Mouse (Mus musculus) regulatory T cell (primary cell): ENCODE measurements around the gene Naa80.
"Not testable (repeated sequence)": the region's sequence is repeated elsewhere in the genome, so short reads cannot be mapped to it uniquely, and the experiment has no call there.

ENCODE experiments used
- in situ Hi-C: fragments of 300-600 bp; cut with MboI, MseI; formaldehyde crosslinking; loops from one replicate; pipeline ENCODE4 v1.15.1; 2025; ENCODE audit warnings: high pct_unique_total_duplicates

Gene Naa80

DNA sequence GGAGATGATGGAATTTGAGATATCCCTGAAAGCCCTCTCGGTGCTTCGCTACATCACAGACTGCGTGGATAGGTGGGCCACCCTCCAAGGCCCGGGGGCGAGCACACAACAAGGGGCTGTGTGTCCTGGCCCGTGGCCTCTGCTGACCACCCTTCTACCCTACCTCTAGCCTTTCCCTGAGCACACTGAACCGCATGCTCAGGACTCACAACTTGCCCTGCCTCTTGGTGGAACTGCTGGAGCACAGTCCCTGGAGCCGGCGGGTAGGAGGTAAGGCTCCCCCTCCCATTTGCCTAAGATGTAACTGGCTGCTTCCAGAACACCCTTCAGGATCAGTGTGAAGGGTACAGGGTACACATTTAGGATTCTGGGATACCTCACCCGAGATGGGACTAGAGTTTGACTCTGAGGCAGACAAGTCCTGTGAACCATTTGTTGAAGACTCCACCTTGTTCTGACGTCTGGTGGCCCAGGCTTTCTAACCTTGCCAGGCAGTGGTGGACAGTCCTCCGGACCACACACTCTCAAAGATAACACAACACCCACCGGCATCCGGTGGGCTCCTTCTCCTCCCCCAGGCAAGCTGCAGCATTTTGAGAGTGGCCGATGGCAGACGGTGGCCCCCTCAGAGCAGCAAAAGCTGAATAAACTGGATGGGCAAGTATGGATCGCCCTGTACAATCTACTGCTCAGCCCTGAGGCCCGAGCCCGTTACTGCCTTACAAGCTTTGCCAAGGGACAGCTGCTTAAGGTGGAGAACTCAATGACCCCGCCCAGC lies 29.2 kb upstream of the Naa80 start:
- in situ Hi-C loops: loop anchor here (5.0 to 10.0 kb wide), 2 partner anchors 323 to 1185 kb away; partner anchors contain the start of genes Dusp7 and Rbm6

DNA sequence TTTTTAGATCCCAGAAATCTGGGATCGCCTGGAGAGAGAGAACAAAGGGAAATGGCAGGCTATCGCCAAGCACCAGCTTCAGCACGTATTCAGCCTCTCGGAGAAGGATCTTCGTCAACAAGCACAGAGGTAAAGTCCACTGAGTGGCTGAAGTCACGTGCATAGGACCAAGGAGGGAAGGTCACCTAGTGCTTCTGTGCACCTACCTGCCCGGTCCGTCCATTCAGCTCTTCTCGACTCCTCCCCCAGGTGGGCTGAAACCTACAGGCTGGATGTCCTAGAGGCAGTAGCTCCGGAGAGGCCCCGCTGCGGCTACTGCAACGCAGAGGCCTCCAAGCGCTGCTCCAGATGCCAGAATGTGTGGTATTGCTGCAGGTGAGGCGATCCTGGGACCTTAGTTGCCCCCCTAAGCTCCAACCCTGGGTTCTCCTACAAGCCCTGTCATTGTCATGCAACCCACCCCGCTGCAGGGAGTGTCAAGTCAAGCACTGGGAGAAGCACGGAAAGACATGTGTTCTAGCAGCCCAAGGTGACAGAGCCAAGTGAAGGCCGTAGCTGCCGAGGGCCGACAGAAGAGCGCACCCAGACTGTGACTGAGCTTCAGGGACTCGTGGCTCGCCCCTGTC lies 28.1 kb upstream of the Naa80 start:
- in situ Hi-C loops: loop anchor here (5.0 kb wide), 1 partner anchor 322 kb away; the partner anchor contains the start of gene Rbm6

DNA sequence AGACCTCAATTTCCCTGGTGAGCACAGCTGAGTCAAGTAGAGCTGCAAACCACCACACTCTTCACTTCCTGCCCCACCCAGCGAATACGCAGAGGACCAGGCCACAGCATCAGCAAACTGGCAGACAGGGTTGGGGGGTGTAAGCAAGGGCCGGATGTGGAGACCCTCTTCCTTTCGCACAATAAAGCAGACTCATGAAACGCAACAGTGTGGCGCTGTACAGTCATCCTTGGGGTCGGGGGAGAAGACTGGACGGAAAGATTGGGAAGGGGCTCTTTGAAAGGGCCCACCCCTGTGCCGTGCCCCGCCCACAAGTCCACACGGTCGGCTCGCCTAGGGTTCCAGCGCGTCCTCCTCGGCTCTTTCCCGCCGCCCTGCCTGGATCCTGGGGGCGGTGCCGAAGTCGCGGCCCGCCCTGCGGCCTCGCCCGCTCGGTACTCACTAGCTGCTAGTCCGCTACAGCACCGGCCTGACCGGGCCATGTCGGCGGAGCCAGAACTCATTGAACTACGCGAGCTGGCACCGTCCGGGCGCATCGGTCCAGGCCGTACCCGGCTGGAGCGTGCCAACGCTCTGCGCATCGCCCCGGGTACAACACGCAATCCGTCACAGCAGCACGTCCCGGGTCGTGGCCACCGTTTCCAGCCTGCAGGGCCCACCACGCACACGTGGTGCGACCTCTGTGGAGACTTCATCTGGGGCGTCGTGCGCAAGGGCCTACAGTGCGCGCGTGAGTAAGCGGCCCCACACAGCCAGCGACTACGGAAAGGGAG lies 27.4 kb upstream of the Naa80 start, which contains the start of gene Rassf1:
Gene Rassf1, plus strand, starts transcription at position 439 of the 773 bp plus-strand sequence.
- in situ Hi-C loops: loop anchor here (5.0 kb wide), 1 partner anchor 321 kb away; the partner anchor contains the start of gene Rbm6

DNA sequence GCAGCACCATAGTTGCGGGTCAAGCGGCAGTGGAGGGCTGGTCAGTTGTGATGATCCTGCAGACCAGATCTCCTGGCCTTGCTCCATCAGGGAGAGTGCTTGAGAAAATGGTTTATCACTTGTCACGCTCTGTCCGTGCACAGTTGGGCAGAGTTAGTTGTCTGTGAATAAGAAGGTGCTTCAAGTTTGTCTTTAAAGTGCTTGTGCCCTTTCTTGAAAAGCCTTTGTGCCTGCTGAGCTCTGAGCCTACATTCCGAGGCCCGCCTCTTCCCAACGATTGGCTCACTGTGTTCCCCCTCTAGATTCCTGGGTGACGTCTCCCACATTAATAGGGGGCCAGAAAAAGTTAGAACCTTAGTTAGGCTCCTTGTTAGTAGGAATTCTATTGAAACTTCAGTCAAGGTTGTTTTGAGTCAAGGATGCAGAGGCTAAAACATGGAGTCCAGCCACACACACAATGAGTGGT lies 26.8 kb upstream of the Naa80 start:
- in situ Hi-C loops: loop anchor here (5.0 kb wide), 1 partner anchor 320 kb away; the partner anchor contains the start of gene Rbm6

DNA sequence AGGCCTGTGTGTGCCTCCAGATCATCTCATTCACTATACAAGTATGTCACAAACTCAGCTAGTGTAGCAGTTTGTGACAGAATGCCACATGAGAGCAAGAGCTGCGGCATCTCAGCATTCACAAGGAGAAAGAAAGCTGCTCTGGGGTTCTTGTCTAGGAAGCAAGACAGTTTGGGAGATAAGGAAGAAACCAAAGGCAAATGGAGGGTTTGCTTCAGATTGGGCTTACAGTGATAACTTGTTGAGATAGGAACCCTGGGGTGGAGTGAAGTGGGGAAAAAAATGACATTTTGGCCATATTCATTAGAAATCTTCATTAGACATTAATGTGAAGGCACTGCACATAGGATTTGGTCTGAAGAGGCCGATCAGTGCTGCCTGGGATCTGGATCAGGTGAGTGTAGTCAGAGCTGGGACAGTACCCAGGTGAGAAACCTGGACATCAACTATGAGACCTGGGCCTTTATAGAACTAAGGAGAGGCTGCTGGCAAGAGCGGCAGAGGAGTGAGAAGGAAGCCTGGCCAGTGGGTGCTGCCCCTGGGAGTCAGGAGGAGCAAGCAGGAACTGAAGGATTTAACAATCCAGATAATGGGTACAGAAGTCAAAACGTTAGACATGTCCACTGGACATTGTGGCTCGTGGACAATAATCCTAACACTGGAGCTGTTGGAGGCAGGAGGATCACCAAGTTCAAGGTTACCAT lies 25.8 kb upstream of the Naa80 start:
- in situ Hi-C loops: loop anchor here (5.0 kb wide), 1 partner anchor 319 kb away; the partner anchor contains the start of gene Rbm6

DNA sequence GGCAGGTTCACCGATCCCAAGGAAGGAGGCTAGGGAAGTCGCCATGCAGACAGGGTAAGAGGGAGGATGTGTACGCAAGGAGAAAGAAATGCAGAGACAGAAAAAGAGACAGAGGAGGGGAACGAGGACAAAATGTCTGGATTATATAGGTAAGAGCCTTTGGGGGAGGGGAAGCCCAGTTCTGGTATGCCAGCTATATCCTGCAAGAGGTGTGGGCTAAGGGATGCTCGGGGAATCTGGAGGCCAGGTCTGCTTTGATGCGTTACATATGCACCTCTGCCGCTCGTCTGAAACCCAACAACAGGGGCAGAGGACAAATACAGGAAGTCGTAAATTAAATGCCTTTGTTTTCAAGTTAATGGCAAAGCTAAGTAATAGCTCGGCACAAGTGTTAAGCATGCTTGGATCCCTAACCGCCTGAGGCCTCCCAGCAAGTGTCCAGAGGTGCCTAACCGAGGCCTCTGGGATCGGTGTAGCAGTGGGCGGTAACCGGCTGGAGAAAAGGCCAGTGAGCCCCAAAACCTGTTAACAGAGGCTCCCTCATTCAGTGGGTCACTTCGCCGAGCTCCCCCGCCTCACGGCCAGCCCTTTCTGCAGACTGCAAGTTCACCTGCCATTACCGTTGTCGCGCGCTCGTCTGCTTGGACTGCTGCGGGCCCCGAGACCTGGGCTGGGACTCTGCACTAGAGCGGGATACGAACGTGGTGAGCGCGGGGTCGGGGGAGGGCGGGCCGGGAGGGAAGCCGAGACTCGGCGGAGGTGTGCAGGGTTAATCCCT lies 25.0 kb upstream of the Naa80 start:
- in situ Hi-C loops: loop anchor here (5.0 kb wide), 1 partner anchor 319 kb away; the partner anchor contains the start of gene Rbm6

DNA sequence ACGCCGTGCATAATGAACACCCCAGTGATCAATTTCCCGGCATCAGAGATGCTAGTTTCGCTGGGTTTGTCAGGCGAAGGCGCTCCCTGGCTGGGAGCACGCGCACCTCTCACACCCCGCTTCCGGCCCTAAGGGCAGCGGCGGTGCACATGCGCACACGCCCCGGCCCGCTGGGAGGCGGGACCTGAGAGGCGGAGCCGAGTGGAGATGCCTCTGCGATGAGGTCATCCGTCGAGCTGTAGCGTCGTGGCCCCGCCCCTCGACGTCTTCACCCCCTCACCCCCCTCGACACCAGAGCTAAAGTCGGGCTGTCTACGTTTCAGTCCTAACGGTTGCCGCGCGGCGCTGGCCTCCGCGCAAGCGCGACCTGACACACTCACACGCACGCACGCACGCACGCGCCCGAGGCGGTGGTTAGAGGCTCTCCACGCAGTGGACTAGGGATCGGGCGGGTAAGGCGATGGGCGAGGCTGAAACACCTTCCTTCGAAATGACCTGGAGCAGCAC lies 24.3 kb upstream of the Naa80 start:
- in situ Hi-C loops: loop anchor here (5.0 kb wide), 1 partner anchor 318 kb away; the partner anchor contains the start of gene Rbm6

DNA sequence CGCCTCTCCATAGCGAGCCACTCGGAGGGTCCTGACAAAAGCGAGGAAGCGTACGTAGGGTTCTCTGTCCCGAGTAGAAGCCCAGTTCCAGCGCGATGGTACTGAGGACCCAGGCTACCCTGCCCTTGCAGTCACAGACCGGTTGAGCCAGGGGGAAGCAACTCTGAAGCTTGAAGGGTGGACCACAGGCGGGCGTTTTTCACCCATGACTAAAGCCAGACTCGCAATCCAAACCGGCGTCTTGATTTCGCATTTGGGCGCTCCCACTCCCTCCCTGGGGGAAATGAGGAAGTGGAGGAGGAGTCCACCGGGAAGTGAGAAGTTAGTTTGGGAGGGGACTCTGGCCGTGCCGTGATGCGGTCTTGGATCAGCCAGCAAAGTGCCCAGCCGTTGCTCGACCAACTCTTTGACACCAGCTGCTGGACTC lies 23.6 kb upstream of the Naa80 start:
- in situ Hi-C loops: no loop called here

DNA sequence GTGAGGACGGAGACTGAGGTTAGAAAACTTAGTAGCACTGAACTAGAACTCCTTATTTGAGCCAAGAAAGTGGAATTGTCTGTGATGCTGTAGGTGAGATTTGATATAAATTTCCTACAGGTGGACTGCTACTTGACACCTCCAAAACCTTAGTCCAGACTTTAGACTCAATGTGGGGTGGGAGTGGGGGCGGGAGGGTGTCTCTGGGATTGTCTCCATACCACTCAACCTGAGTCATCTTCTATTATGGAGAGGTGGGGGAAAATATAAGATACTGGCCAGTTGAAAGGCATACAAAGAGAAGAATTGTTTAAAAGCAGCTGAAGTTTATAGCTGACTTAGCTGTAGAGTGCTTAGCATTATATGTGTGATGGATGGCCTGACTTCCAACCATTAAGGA lies 23.0 kb upstream of the Naa80 start:
- in situ Hi-C loops: no loop called here

DNA sequence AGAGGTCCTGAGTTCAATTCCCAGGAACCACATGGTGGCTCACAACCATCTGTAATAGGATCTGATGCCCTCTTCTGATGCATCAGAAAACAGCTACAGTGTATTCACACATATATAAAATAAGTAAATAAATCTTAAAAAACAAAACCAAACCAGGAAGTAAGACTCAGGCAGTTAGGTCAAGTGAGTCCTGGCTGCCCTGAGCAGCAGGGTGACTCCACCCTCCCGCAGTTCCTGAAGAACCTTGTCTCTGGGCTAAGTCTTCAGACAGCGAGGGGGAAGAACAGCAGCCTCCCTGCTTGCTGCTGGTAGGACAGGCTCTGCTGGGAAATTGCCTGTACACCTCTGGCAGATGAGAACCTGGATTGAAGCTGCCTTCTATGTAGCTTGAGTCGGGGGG lies 22.3 kb upstream of the Naa80 start:
- in situ Hi-C loops: no loop called here

DNA sequence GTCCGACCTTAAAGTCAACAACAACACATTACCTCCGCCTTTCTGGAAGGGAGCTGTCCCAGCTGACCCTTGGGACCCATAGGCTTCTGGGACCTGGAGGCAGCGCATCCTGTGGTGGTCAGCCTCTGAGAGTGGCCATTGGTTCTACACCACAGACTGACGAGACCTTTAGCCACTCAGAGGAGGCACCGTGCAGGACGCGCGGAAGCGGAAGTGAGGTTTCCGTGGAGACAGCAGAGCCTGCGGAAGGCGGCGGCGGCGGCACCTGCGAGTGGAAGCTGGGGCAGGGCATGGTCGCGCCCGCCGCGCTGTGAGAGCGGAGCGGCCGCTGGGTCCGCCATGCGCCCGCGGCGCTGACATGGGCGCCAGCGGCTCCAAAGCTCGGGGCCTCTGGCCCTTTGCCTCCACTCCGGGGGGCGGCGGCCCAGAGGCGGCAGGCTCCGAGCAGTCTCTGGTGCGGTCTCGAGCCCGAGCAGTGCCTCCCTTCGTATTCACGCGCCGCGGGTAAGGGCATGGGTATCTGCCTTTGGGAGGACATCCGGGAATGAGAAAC lies 15.6 kb upstream of the Naa80 start, which contains the start of gene Tusc2:
Gene Tusc2, plus strand, starts transcription at position 227 of the 553 bp plus-strand sequence.
- in situ Hi-C loops: no loop called here

DNA sequence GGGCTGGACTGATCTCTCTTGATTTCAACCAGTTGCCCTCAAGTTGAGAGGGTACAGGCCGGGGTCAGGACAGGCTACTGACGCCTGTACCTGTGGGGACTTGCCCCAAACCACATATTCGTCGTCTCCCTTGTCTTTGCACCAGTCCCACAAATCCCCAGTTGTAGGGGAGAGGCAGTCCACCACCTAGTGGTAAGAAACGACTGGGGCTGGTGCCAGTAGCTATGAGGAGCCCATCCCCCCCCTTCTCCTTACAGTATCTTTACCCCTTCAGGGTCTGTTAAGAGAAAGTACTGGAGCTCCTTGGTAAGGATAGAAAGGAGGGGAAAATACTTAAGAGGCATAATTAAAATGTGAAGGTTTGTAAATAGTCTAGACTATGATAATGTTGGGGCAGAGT lies 13.1 kb upstream of the Naa80 start:
- in situ Hi-C loops: not testable (repeated sequence)

DNA sequence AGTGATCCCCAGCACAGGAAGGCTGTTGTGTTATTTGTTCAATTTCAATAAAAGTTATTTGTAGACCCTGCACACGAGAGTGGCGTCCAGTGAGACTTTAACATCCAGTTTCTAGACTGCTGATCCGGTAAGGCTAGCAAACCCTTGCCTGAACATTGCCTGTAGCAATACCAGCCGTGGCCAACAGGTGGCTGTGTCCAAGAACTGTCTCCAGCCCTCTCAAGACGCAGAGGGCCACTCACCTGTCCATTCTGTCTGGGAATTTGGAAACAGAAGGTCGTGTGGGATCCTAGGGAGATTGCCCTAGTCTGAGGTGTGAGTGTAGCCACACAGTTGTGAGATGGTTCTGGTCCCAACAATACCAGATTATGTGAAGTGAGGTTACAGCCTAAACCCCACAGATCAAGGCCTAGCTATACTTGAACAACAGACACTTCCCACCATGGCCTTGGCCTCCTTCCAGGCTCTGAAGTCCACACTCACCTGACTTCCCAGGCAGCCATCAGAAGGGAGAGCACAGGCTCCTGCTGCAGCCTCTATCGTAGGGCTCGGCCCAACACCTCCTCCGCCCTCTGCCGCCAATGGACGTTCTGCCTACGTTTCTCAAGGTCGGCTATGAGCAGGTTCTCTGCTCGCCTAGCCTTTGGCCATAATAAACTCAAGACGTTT lies 12.5 kb upstream of the Naa80 start:
- in situ Hi-C loops: no loop called here

DNA sequence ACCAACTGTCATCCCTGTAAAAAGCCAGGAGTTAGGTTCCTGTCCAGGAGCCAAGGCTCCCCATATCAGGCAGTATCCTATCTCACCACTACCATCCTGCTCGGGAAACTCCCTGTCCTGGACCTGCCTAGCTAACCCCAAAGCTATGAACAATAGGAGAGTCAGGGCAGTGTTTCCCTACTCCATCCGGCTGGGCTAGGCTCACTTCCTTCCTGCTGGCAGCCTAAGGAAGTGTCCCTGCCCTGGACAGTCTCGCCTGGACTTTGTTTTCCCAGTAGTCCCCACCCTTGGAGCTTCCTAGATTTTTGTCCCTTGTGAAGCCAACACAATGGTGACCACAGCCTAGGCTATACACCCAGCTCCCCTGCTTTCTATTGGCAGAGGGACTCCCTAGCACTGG lies 11.8 kb upstream of the Naa80 start:
- in situ Hi-C loops: no loop called here

DNA sequence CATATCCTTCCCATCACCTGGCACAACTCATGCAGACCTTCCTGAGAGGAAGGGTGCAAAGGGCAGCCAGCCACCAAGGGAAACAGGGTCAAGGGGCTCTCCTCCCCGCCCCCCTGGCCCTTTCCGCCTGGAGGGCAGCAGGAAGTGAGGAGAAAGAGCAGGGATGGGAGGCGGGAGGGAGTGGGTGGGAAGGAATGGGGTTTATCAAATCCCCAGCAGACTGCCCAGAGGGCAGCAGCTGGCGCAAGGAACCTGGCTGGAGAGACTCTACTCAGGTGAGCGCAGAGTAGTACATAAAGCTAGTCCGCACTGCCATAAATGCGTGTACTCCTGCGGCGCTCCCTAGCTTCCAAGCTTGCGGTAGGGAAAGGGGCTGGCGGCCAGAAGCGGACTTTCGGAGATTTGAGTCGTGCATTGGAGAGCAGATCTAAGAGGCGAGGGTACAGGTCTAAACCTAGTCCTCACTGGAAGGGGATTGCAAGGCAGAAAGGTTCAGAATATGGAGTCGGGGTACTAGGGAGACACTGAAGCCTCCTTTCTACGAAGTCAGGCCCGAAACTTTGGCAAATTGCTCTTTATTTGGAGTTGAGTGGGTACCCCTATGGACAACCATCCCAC lies 10.9 kb upstream of the Naa80 start, which contains the start of gene Hyal2:
Gene Hyal2, plus strand, starts transcription at position 244 of the 618 bp plus-strand sequence.
- in situ Hi-C loops: no loop called here

DNA sequence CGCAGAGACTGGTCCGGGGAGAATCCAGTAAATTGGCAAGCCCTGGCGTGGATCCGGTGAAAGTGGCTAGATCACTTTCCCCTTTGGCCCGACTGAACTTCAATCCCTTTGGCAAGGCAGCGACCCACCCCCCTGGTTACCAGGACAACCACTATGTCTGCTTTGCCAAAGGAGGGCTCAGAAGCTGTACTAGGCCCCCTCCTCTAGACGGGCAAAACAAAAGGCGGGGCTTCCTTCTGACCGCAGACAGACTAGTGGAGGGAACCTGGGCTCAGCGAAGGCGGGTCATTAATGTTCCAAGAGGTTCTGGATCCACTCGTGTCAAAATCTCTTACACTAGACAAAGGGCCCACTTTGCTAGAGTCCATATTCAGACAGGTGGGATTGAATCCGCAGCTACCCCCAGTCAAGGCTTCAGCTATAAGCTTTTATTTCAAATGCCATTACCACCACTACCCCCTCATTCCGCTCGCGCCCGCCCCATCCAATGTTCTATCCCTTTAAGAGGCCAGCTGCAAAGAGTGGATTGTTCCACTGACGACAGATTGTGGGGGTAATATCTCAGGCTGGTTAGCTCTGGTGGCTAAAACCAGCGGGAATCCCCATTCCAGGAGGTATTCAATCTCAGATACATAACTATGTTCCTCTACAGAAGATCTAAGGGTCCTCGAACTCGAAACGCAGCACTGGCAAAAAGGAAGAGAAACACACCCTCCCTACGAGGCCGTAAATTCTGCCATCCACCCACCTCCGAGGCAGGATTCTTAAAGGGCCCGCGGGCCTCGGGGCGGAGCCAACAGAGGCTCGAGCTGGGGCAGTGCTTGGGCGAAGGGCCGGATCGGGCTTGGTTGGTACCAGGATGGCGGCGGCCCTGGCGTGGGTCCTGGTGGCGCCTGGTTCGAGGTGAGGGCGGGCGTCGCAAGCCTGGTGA lies 10.1 kb upstream of the Naa80 start:
- in situ Hi-C loops: no loop called here

DNA sequence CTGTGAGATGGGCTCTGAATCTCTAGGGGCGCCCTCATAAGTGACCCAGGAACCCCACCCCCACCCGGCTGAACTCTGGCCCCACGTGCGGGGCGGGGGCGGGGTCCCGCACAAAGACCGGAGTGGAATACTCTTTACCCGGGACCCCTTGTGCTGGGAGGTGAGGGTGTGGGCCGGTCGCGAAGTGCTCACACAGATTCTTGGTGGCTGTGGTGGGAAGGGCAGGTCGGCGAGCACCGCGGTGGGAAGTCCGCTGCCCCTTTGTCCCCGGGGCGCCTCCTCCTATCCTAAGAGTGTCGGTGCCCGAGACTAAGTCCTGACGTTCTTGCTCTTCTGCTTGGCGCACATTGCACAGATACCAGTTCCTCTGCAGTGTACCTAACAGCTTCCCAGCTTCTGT lies 9.4 kb upstream of the Naa80 start:
- in situ Hi-C loops: no loop called here
